Mouse (Mus musculus) left cerebral cortex, postnatal 25 days (tissue): ENCODE results near the gene Gm10447. TPM values are rescaled to one million over a fixed set of nuclear protein-coding genes. Genes with fewer than 3 reads are reported as not detected.

Source experiments
- DNase-seq, 2 experiments: peaks; one replicate each; pipeline ENCODE4 v3.0.0; 2022; ENCODE audit warnings: low spot score in 2 of 2, mixed read lengths in 1 of 2
- intact Hi-C: fragments of 180-260 bp; cut with DNase I; formaldehyde crosslinking; loops from one replicate; pipeline ENCODE4 v1.15.1; 2025
- total RNA-seq, 2 experiments: library from RNA; stranded (reverse); gene quantifications; 2 replicates each; pipeline ENCODE4 v1.2.3; 2021

Gm10447 gene
- under 1 TPM; 0.32 to 0.34 TPM for total RNA-seq

- DNase-seq = peak in 1 of 2 experiments; percentile 51
- intact Hi-C loops = no loop called here
These were observed at the start of gene Gm10447, which contains the start of gene Shroom1 for GRCm38 (mm10) chr11:53456474-53457371. Gene Gm10447 (minus strand): TSS chr11:53457110. Gene Shroom1 (plus strand): TSS chr11:53457205.

- DNase-seq = no peak
- intact Hi-C loops = no loop called here
These were observed 48.2 kb upstream of the Gm10447 start for GRCm38 (mm10) chr11:53505026-53505663.

- intact Hi-C loops = no loop called here
- DNase-seq = no peak
These were observed 47.5 kb upstream of the Gm10447 start for GRCm38 (mm10) chr11:53504376-53504775.

- intact Hi-C loops = loop anchor here (2.0 kb wide), 1 partner anchor 17 kb away; no protein-coding TSS in a partner anchor
- no peak for DNase-seq
These were observed 46.8 kb upstream of the Gm10447 start for GRCm38 (mm10) chr11:53503738-53504137.

- intact Hi-C loops = loop anchor here (1.0 to 2.0 kb wide), 2 partner anchors 19 to 32 kb away; partner anchors contain the start of gene Gm9837
- DNase-seq = peak; percentile 54 to 85
These were observed 45.3 kb upstream of the Gm10447 start for GRCm38 (mm10) chr11:53502039-53502765.

GRCm38 (mm10) chr11:53500569-53500968 is 43.7 kb upstream of the Gm10447 start:
- intact Hi-C loops = no loop called here

GRCm38 (mm10) chr11:53496946-53497345 is 40.0 kb upstream of the Gm10447 start:
- intact Hi-C loops = no loop called here
- peak; percentile 52 to 92 for DNase-seq

More at GRCm38 (mm10) chr11:53500569-53500968, 43.7 kb upstream of the Gm10447 start:
- no peak for DNase-seq

- DNase-seq = no peak
- intact Hi-C loops = no loop called here
These were observed 38.5 kb upstream of the Gm10447 start for GRCm38 (mm10) chr11:53495417-53495816.

- DNase-seq = no peak
- intact Hi-C loops = no loop called here
These were observed 36.5 kb upstream of the Gm10447 start for GRCm38 (mm10) chr11:53493243-53493955.

GRCm38 (mm10) chr11:53491954-53492401 is 35.1 kb upstream of the Gm10447 start:
- intact Hi-C loops = no loop called here
- peak in 1 of 2 experiments; percentile 52 for DNase-seq

- intact Hi-C loops = no loop called here
- no peak for DNase-seq
These were observed 32.5 kb upstream of the Gm10447 start for GRCm38 (mm10) chr11:53489421-53489820.

- no peak for DNase-seq
- intact Hi-C loops = no loop called here
These were observed 32.1 kb upstream of the Gm10447 start for GRCm38 (mm10) chr11:53489007-53489406.

- intact Hi-C loops = no loop called here
- DNase-seq = peak in 1 of 2 experiments; percentile 54
These were observed 30.1 kb upstream of the Gm10447 start for GRCm38 (mm10) chr11:53486822-53487594.

- no peak for DNase-seq
- intact Hi-C loops = no loop called here
These were observed 29.4 kb upstream of the Gm10447 start for GRCm38 (mm10) chr11:53486351-53486750.

GRCm38 (mm10) chr11:53485719-53486118 is 28.8 kb upstream of the Gm10447 start:
- no peak for DNase-seq
- intact Hi-C loops = no loop called here

GRCm38 (mm10) chr11:53483159-53483891 is 26.4 kb upstream of the Gm10447 start:
- DNase-seq = no peak
- intact Hi-C loops = no loop called here

- intact Hi-C loops = no loop called here
- no peak for DNase-seq
These were observed 24.3 kb upstream of the Gm10447 start for GRCm38 (mm10) chr11:53481088-53481730.
